Mouse (Mus musculus) embryonic facial prominence, embryonic 15.5 days (tissue): ENCODE measurements around the gene Runx2. TPM values are rescaled to one million over a fixed set of nuclear protein-coding genes. Genes with fewer than 3 reads are reported as not detected.

Source experiments
- ATAC-seq: fragments of 200-750 bp; cut with Nextera tagmentation; 2 replicates; pipeline ENCODE4 v1.8.0; 2017; ENCODE audit warnings: low read depth, moderate TSS enrichment; ENCODE audit not compliant: insufficient number of reproducible peaks, low FRiP score, low TSS enrichment
- H3K27ac ChIP-seq: fragments of 300-500 bp; sonication (generic); replicated peaks from 2 replicates; pipeline ENCODE4 v1.5.1; 2015; ENCODE audit warnings: mild to moderate bottlenecking, inconsistent platforms
- H3K27me3 ChIP-seq: fragments of 300-500 bp; sonication (generic); 2 replicates; pipeline ENCODE4 v1.6.1; 2015; ENCODE audit warnings: inconsistent platforms
- H3K36me3 ChIP-seq: fragments of 300-500 bp; sonication (generic); 2 replicates; pipeline ENCODE4 v1.6.1; 2015; ENCODE audit warnings: mild to moderate bottlenecking, inconsistent platforms
- H3K4me1 ChIP-seq: fragments of 300-500 bp; sonication (generic); 2 replicates; pipeline ENCODE4 v1.6.1; 2015; ENCODE audit warnings: inconsistent platforms
- H3K4me2 ChIP-seq: fragments of 300-500 bp; sonication (generic); replicated peaks from 2 replicates; pipeline ENCODE4 v1.6.1; 2015; ENCODE audit warnings: mild to moderate bottlenecking, inconsistent platforms
- H3K4me3 ChIP-seq: fragments of 300-500 bp; sonication (generic); replicated peaks from 2 replicates; pipeline ENCODE4 v1.5.1; 2015; ENCODE audit warnings: mild to moderate bottlenecking, inconsistent platforms
- H3K9ac ChIP-seq: fragments of 300-500 bp; sonication (generic); 2 replicates; pipeline ENCODE4 v1.6.1; 2015; ENCODE audit warnings: inconsistent platforms
- H3K9me3 ChIP-seq: fragments of 300-500 bp; sonication (generic); replicated peaks from 2 replicates; pipeline ENCODE4 v1.6.1; 2016; ENCODE audit warnings: inconsistent platforms
- WGBS: fragments of 180-500 bp; shearing (Covaris S2); methylation state at CpG from one replicate; pipeline ENCODE4 v1.1.7; 2015; 5-methylcytosine and 5-hydroxymethylcytosine counted together
- polyA plus RNA-seq: library from polyadenylated mRNA; unstranded; fragments of >200 nt; fragmentation: Nextera tagmentation; extraction: Ambion mirVana; gene quantifications from 2 replicates; pipeline ENCODE4 v1.2.1, GENCODE M21; 2015

The Runx2 gene
- polyA plus RNA-seq, 1 experiment from 2014 or later: 28.5 TPM

GRCm38 (mm10) chr17:44606245-44606644 lies 208.4 kb downstream of the Runx2 start:
- no peak overlapping the region for H3K4me3 ChIP-seq
- H3K9ac ChIP-seq: no peak overlapping the region
- peaks cover 3% of the 10 kb centered on the region; the same call in 1 of the 2 replicates for H3K36me3 ChIP-seq
- WGBS: 84% methylated on average over 7 of the region's 7 CpGs
- ATAC-seq: no peak
- H3K27ac ChIP-seq: no peak overlapping the region
- no peak overlapping the region for H3K4me2 ChIP-seq
- H3K27me3 ChIP-seq: no peaks in the 10 kb centered on the region
- H3K9me3 ChIP-seq: no peaks in the 10 kb centered on the region
- H3K4me1 ChIP-seq: peaks cover 10% of the 10 kb centered on the region

- Histone ChIP-seq H3K9me3 (no peaks in the 10 kb centered on the region), H3K4me2 (no peak overlapping the region), H3K4me1 (peaks cover 15% of the 10 kb centered on the region), H3K27me3 (no peaks in the 10 kb centered on the region), H3K27ac (no peak overlapping the region), H3K36me3 (peaks cover 3% of the 10 kb centered on the region; the same call in 1 of the 2 replicates), H3K4me3 (no peak overlapping the region), H3K9ac (no peak overlapping the region)
- ATAC-seq: no peak
- whole genome bisulfite sequencing: 70% methylated on average over 3 of the region's 3 CpGs
Observed at GRCm38 (mm10) chr17:44605749-44606148, 208.8 kb downstream of the Runx2 start.

- no peak overlapping the region for H3K4me3 ChIP-seq
- ATAC-seq: no peak
- H3K27me3 ChIP-seq: no peaks in the 10 kb centered on the region
- no peaks in the 10 kb centered on the region for H3K9me3 ChIP-seq
- WGBS: 77% methylated on average over 4 of the region's 4 CpGs
- no peak overlapping the region for H3K9ac ChIP-seq
- H3K36me3 ChIP-seq: peaks cover 3% of the 10 kb centered on the region; the same call in 1 of the 2 replicates
- no peak overlapping the region for H3K27ac ChIP-seq
- H3K4me2 ChIP-seq: no peak overlapping the region
- peaks cover 30% of the 10 kb centered on the region for H3K4me1 ChIP-seq
Observed at GRCm38 (mm10) chr17:44603170-44603569, 211.4 kb downstream of the Runx2 start.

- H3K27ac ChIP-seq: 0 out of 2 replicates have a peak overlapping the region, but pooled peaks have one; percentile 34
- no peak overlapping the region for H3K9ac ChIP-seq
- peaks cover 40% of the 10 kb centered on the region for H3K4me1 ChIP-seq
- no peak overlapping the region for H3K4me3 ChIP-seq
- no peaks in the 10 kb centered on the region for H3K9me3 ChIP-seq
- no peaks in the 10 kb centered on the region for H3K36me3 ChIP-seq
- no peaks in the 10 kb centered on the region for H3K27me3 ChIP-seq
- ATAC-seq: no peak
- 53% methylated on average over 11 of the region's 11 CpGs for WGBS
- H3K4me2 ChIP-seq: no peak overlapping the region
Observed at GRCm38 (mm10) chr17:44601317-44602021, 213.1 kb downstream of the Runx2 start.

- Histone ChIP-seq H3K4me2 (no peak overlapping the region), H3K27ac (no peak overlapping the region), H3K36me3 (no peaks in the 10 kb centered on the region), H3K27me3 (no peaks in the 10 kb centered on the region), H3K4me1 (peaks cover 40% of the 10 kb centered on the region), H3K9me3 (no peaks in the 10 kb centered on the region), H3K9ac (no peak overlapping the region), H3K4me3 (no peak overlapping the region)
- WGBS: 32% methylated on average over 1 of the region's 1 CpGs
- ATAC-seq: no peak
Observed at GRCm38 (mm10) chr17:44599856-44600255, 214.7 kb downstream of the Runx2 start.

- WGBS: 91% methylated on average over 2 of the region's 2 CpGs
- Histone ChIP-seq H3K27ac (no peak overlapping the region), H3K36me3 (no peaks in the 10 kb centered on the region), H3K9ac (no peak overlapping the region), H3K4me1 (peaks cover 40% of the 10 kb centered on the region), H3K4me3 (no peak overlapping the region), H3K27me3 (no peaks in the 10 kb centered on the region), H3K4me2 (no peak overlapping the region), H3K9me3 (no peaks in the 10 kb centered on the region)
- ATAC-seq: no peak
Observed at GRCm38 (mm10) chr17:44599132-44599531, 215.5 kb downstream of the Runx2 start.

GRCm38 (mm10) chr17:44597918-44598504 lies 216.6 kb downstream of the Runx2 start:
- Histone ChIP-seq H3K27ac (peak overlapping the region; percentile 23), H3K4me3 (no peak overlapping the region), H3K4me2 (no peak overlapping the region), H3K27me3 (no peaks in the 10 kb centered on the region), H3K4me1 (peaks cover 37% of the 10 kb centered on the region), H3K9ac (no peak overlapping the region), H3K9me3 (no peaks in the 10 kb centered on the region), H3K36me3 (no peaks in the 10 kb centered on the region)
- peak; percentile 45; the same call in 1 of the 2 replicates for ATAC-seq
- 26% methylated on average over 8 of the region's 8 CpGs for WGBS

GRCm38 (mm10) chr17:44592737-44593090 lies 221.9 kb downstream of the Runx2 start:
- H3K9me3 ChIP-seq: no peaks in the 10 kb centered on the region
- no peak overlapping the region for H3K4me3 ChIP-seq
- H3K4me2 ChIP-seq: no peak overlapping the region
- 73% methylated on average over 6 of the region's 6 CpGs for WGBS
- no peaks in the 10 kb centered on the region for H3K36me3 ChIP-seq
- no peaks in the 10 kb centered on the region for H3K27me3 ChIP-seq
- ATAC-seq: no peak
- no peak overlapping the region for H3K9ac ChIP-seq
- H3K4me1 ChIP-seq: peaks cover 16% of the 10 kb centered on the region
- H3K27ac ChIP-seq: 0 out of 2 replicates have a peak overlapping the region, but pooled peaks have one; percentile 34

- Histone ChIP-seq H3K9me3 (no peaks in the 10 kb centered on the region), H3K9ac (no peak overlapping the region), H3K36me3 (no peaks in the 10 kb centered on the region), H3K4me1 (peaks cover 11% of the 10 kb centered on the region; the same call in 1 of the 2 replicates), H3K4me2 (no peak overlapping the region), H3K27ac (0 out of 2 replicates have a peak overlapping the region, but pooled peaks have one; percentile 34), H3K27me3 (no peaks in the 10 kb centered on the region), H3K4me3 (no peak overlapping the region)
- 41% methylated on average over 16 of the region's 16 CpGs for WGBS
- ATAC-seq: no peak
Observed at GRCm38 (mm10) chr17:44592067-44592736, 222.4 kb downstream of the Runx2 start.

- WGBS: 50% methylated on average over 3 of the region's 3 CpGs
- Histone ChIP-seq H3K4me2 (no peak overlapping the region), H3K36me3 (no peaks in the 10 kb centered on the region), H3K4me3 (no peak overlapping the region), H3K9ac (no peak overlapping the region), H3K27me3 (no peaks in the 10 kb centered on the region), H3K27ac (no peak overlapping the region), H3K9me3 (no peaks in the 10 kb centered on the region), H3K4me1 (peaks cover 10% of the 10 kb centered on the region; the same call in 1 of the 2 replicates)
- ATAC-seq: 0 out of 2 replicates have a peak, but pooled peaks have one; percentile 24
Observed at GRCm38 (mm10) chr17:44588470-44588869, 226.1 kb downstream of the Runx2 start.

- H3K36me3 ChIP-seq: no peaks in the 10 kb centered on the region
- H3K9me3 ChIP-seq: no peaks in the 10 kb centered on the region
- 0 out of 2 replicates have a peak overlapping the region, but pooled peaks have one; percentile 19 for H3K27ac ChIP-seq
- ATAC-seq: peak; percentile 57; the same call in 1 of the 2 replicates
- H3K4me3 ChIP-seq: no peak overlapping the region
- 31% methylated on average over 3 of the region's 3 CpGs for WGBS
- no peak overlapping the region for H3K4me2 ChIP-seq
- no peaks in the 10 kb centered on the region for H3K27me3 ChIP-seq
- H3K4me1 ChIP-seq: peaks cover 10% of the 10 kb centered on the region; the same call in 1 of the 2 replicates
- no peak overlapping the region for H3K9ac ChIP-seq
Observed at GRCm38 (mm10) chr17:44588020-44588419, 226.6 kb downstream of the Runx2 start.
